Mouse (Mus musculus) layer of hippocampus, adult 18-20 months (tissue): Measurements from ENCODE around the gene Gria4. TPM values are rescaled to one million over a fixed set of nuclear protein-coding genes. Genes with fewer than 3 reads are reported as not detected.

ENCODE experiments used
- microRNA-seq, 2 experiments: library from miRNA; unstranded; fragments of <30 nt; microRNA quantifications; one replicate each; pipeline ENCODE4 v1.2.0; 2021
- total RNA-seq, 2 experiments: library from RNA; stranded (reverse); gene quantifications; 2 replicates each; pipeline ENCODE4 v1.2.3; 2021

The Gria4 gene
- total RNA-seq, 2 experiments from 2014 or later = 52.0 to 52.1 TPM

Small RNA genes within 50 kb of the gene (microRNA-seq; reads per million reads assigned to microRNA genes)
- gene Gm23811 (0 reads per million in 2 experiments), gene Gm23992 (0 reads per million in 2 experiments)
